Mouse (Mus musculus) ES-E14 (cell line): ENCODE data around the gene Tmem98. TPM values are rescaled to one million over a fixed set of nuclear protein-coding genes. Genes with fewer than 3 reads are reported as not detected.

Source experiments
- DNase-seq: peaks from one replicate; pipeline ENCODE4 v3.0.0-alpha.2; 2013; ENCODE audit warnings: low read depth, low spot score
- H3K27ac ChIP-seq: 2 replicates; pipeline ENCODE4 v1.5.1; 2012; ENCODE audit warnings: low read depth, mild to moderate bottlenecking, low read length, moderate library complexity, mixed read lengths; ENCODE audit not compliant: poor library complexity, insufficient read depth, severe bottlenecking
- H3K36me3 ChIP-seq: 2 replicates; pipeline ENCODE4 v1.6.1; 2012; ENCODE audit warnings: mild to moderate bottlenecking, low read length, moderate library complexity, mixed read lengths; ENCODE audit not compliant: control insufficient read depth, poor library complexity, insufficient read depth, severe bottlenecking
- H3K4me1 ChIP-seq, 2 experiments: fragments of 150-350 bp in 1 of 2; sonication (generic) in 1 of 2; 2 replicates each; pipeline ENCODE4 v1.6.1; 2012; ENCODE audit warnings: low read length in 2 of 2, mild to moderate bottlenecking in 1 of 2, mixed read lengths in 1 of 2; ENCODE audit not compliant: control insufficient read depth in 2 of 2, insufficient read depth in 2 of 2, poor library complexity in 1 of 2
- H3K4me3 ChIP-seq, 2 experiments: fragments of 150-350 bp in 1 of 2; sonication (generic) in 1 of 2; 2 replicates each; pipeline ENCODE4 v1.5.1; 2012; ENCODE audit warnings: low read length in 2 of 2, low read depth in 1 of 2, mild to moderate bottlenecking in 1 of 2, mixed read lengths in 1 of 2; ENCODE audit not compliant: insufficient read depth in 1 of 2, poor library complexity in 1 of 2, severe bottlenecking in 1 of 2
- H3K9ac ChIP-seq: 2 replicates; pipeline ENCODE4 v1.6.1; 2012; ENCODE audit warnings: low read depth, mild to moderate bottlenecking, low read length, mixed read lengths; ENCODE audit not compliant: poor library complexity, insufficient read depth, severe bottlenecking
- H3K9me3 ChIP-seq: fragments of 150-350 bp; sonication (generic); 2 replicates; pipeline ENCODE4 v1.6.1; 2012; ENCODE audit warnings: low read depth, mild to moderate bottlenecking, low read length; ENCODE audit not compliant: control insufficient read depth, insufficient read depth
- CHD2 ChIP-seq: IDR thresholded peaks from 2 replicates; pipeline ENCODE4 v1.6.1; 2014; ENCODE audit warnings: mild to moderate bottlenecking, low read depth, low read length, inconsistent platforms
- HCFC1 ChIP-seq: IDR thresholded peaks from 2 replicates; pipeline ENCODE4 v1.6.1; 2012; ENCODE audit warnings: low read length, inconsistent platforms, borderline replicate concordance; ENCODE audit not compliant: insufficient read depth
- MAFK ChIP-seq: IDR thresholded peaks from 2 replicates; pipeline ENCODE4 v1.6.1; 2014; ENCODE audit warnings: mild to moderate bottlenecking, low read depth, low read length, inconsistent platforms; ENCODE audit not compliant: insufficient read depth
- ZC3H11A ChIP-seq: IDR thresholded peaks from 2 replicates; pipeline ENCODE4 v1.6.1; 2012; ENCODE audit warnings: low read depth, mild to moderate bottlenecking, inconsistent platforms, low read length, borderline replicate concordance
- ZNF384 ChIP-seq: IDR thresholded peaks from 2 replicates; pipeline ENCODE4 v1.6.1; 2012; ENCODE audit warnings: low read depth, low read length, inconsistent platforms
- in situ Hi-C, 2 experiments: fragments of 600-800 bp; cut with MboI; formaldehyde crosslinking; loops; one replicate each; pipeline ENCODE4 v1.15.1; 2025; ENCODE audit warnings: low sequenced_read_pairs in 2 of 2, inconsistent platforms in 1 of 2; ENCODE audit not compliant: unreplicated experiment in 2 of 2
- total RNA-seq: library from RNA; depleted of rRNA; stranded (reverse); fragments of 300-350 nt; gene quantifications from 2 replicates; pipeline ENCODE4 v1.2.3, GENCODE M21; 2012; rRNA removed

Gene Tmem98
- total RNA-seq, 1 experiment = 12.1 TPM

DNA sequence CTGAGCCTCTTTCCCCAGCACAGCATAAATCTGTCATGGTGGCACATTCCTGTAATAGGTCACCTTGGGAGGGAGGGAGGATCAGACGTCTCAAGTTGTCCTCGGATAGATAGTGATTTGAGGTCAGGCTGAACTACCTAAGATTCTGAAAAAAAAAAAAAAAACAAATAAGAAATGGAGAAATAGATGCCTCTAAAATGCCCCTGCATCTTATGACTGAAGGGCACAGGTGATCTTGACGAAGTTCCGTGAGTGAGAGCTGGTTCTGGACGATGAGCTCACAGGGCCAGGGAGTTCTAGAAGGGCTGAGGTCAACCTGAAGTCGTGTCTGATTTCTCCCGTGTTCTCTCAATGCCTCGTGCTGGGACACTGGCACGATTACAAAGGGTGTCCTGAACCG lies 48.1 kb downstream of the Tmem98 start, which contains the start of gene Spaca3:
Gene Spaca3, plus strand, starts transcription at position 301 of the 400 bp plus-strand sequence.
- TF ChIP-seq MAFK (no peak), ZNF384 (no peak), ZC3H11A (no peak), CHD2 (no peak), HCFC1 (no peak)
- no peak within 1 kb of the TSS for H3K9ac ChIP-seq
- no peak within 1 kb of the TSS for H3K4me3 ChIP-seq
- H3K4me1 ChIP-seq = no peaks in the 10 kb centered on the region
- in situ Hi-C loops = loop anchor here in 1 of 2 experiments (25.0 kb wide), 1 partner anchor 171 kb away; no protein-coding TSS in a partner anchor
- no peak within 1 kb of the TSS for H3K27ac ChIP-seq
- no peaks in the 10 kb centered on the region for H3K9me3 ChIP-seq
- no peak for DNase-seq
- H3K36me3 ChIP-seq = no peaks in the 10 kb centered on the region

DNA sequence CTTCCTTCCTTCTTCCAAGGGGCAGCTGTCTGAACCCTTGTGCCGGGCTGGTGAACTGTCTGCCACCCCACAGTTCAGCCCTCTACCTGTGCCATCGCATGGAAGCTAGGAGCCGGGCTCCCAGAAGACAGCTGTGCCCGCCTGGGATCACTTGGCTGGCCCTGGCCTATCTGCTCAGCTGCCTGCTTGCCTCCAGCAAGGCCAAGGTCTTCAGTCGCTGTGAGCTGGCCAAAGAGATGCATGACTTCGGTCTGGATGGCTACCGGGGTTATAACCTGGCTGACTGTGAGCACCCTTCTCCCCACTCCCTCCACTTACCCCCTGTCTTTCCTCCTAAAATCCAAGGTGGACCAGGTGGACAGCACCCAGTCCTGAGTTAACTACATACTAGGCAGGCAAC lies 53.0 kb downstream of the Tmem98 start:
- Histone ChIP-seq H3K36me3 (no peaks in the 10 kb centered on the region), H3K9ac (no peak overlapping the region), H3K27ac (no peak overlapping the region), H3K4me3 (no peak overlapping the region), H3K4me1 (no peaks in the 10 kb centered on the region), H3K9me3 (no peaks in the 10 kb centered on the region)
- DNase-seq = no peak
- in situ Hi-C loops = loop anchor here in 1 of 2 experiments (25.0 kb wide), 1 partner anchor 176 kb away; no protein-coding TSS in a partner anchor
- TF ChIP-seq ZC3H11A = no peak
- no peak for TF ChIP-seq CHD2
- no peak for TF ChIP-seq ZNF384
- TF ChIP-seq HCFC1 = no peak
- no peak for TF ChIP-seq MAFK

DNA sequence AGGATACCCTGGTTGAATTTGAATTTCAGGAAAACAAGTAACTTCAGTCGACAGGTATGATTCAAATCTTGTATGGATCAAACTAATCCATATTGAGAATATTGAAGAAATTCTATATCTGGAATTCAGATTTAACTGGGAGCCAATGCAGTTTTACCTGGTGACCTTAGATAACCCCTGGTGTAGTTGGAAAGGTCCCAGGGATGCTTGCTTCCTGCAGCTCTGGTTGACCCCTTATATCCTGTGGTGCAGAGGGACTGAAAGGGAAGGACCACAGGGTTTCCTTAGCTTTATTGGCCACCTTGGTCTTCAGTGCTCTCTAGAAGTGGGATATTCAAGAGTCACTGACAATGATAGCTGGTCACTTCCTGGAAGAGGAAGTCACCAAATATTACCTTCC lies 58.1 kb downstream of the Tmem98 start:
- TF ChIP-seq HCFC1 (no peak), ZC3H11A (no peak), MAFK (no peak), ZNF384 (no peak), CHD2 (no peak)
- Histone ChIP-seq H3K36me3 (no peaks in the 10 kb centered on the region), H3K4me3 (no peak overlapping the region), H3K27ac (no peak overlapping the region), H3K4me1 (no peaks in the 10 kb centered on the region), H3K9me3 (no peaks in the 10 kb centered on the region), H3K9ac (no peak overlapping the region)
- DNase-seq = no peak
- in situ Hi-C loops = loop anchor here in 1 of 2 experiments (25.0 kb wide), 1 partner anchor 181 kb away; no protein-coding TSS in a partner anchor

Other genes with a start within 250 kb of the Tmem98 start
- gene Myo1d, start 30.1 kb upstream of the Tmem98 start, total RNA-seq = 2.7 and 2.9 TPM in 2 replicates
- gene Spaca3, start 48.2 kb downstream of the Tmem98 start, total RNA-seq = not detected in 2 replicates